In the genomic region with DNA sequence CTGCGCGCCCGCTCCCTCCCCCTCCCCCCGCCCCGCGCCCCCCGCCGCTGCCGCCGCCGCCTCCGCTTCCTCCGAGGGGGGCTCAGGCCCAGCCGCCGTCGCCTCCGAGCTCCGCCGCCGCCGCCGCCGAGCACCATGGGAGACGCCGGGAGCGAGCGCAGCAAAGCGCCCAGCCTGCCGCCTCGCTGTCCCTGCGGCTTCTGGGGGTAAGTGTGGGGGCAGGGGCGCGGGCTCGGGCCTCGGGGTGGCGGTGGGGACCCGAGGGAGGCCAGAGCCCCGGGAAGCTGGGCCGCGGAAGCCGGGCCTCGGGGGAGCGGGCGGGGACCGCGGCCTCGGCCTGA, we compare ENCODE assay signal across 8 mouse cellular contexts. TPM values are rescaled to one million over a fixed set of nuclear protein-coding genes. Genes with fewer than 3 reads are reported as not detected.
A peak's percentile ranks its signal among the peaks of the same experiment; 100 is the strongest.
DNase-seq lines count a peak whose midpoint lies in the region; ATAC-seq and TF ChIP-seq lines count a peak whose summit lies in the region.

No protein-coding gene starts in this region.

- H3K4me1 ChIP-seq in kidney, embryonic 14.5 days (ENCODE audit: control insufficient read depth, insufficient read depth, low read length) = peaks cover 29% of the 10 kb centered on the region
- peaks cover 4% of the 10 kb centered on the region; the same call in 1 of the 2 replicates for H3K4me1 ChIP-seq in bone marrow, adult 2 months (ENCODE audit: control insufficient read depth, insufficient read depth, low read length)
- peaks cover 49% of the 10 kb centered on the region for H3K4me1 ChIP-seq in hindbrain, embryonic 13.5 days (replicated peaks)
- peaks cover 35% of the 10 kb centered on the region for H3K4me1 ChIP-seq in midbrain, embryonic 14.5 days (ENCODE audit: control insufficient read depth, insufficient read depth, low read length)

- H3K9ac ChIP-seq in kidney, embryonic 14.5 days (ENCODE audit: low read depth, low read length) = peak overlapping the region; percentile 91
- H3K9ac ChIP-seq in hindbrain, embryonic 13.5 days = peak overlapping the region; percentile 98
- peak overlapping the region; percentile 99 for H3K9ac ChIP-seq in midbrain, embryonic 14.5 days (replicated peaks; ENCODE audit: low read length)

- no peak for DNase-seq in kidney, postnatal 14 days
- no peak for DNase-seq in midbrain, embryonic 14.5 days
- DNase-seq in left cerebral cortex, adult 8-10 months (ENCODE audit: low spot score in 2 of 2) = no peak
- DNase-seq in adrenal gland, postnatal 25 days = no peak
- DNase-seq in adrenal gland, postnatal 14 days = no peak

- no peak for TF ChIP-seq POLR2A in bone marrow, adult 2 months (IDR thresholded peaks at IDR 0.05; ENCODE audit: borderline replicate concordance, control insufficient read depth, low read depth, low read length)

- no peaks in the 10 kb centered on the region for H3K27me3 ChIP-seq in kidney, embryonic 14.5 days (ENCODE audit: control insufficient read depth, insufficient read depth, low read length)
- no peaks in the 10 kb centered on the region for H3K27me3 ChIP-seq in hindbrain, embryonic 13.5 days
- no peaks in the 10 kb centered on the region for H3K27me3 ChIP-seq in midbrain, embryonic 14.5 days (ENCODE audit: control insufficient read depth, insufficient read depth, low read length)

- no peaks in the 10 kb centered on the region for H3K9me3 ChIP-seq in kidney, embryonic 14.5 days (ENCODE audit: control insufficient read depth, low read length)
- H3K9me3 ChIP-seq in hindbrain, embryonic 13.5 days = no peaks in the 10 kb centered on the region
- no peaks in the 10 kb centered on the region for H3K9me3 ChIP-seq in midbrain, embryonic 14.5 days (ENCODE audit: control insufficient read depth, low read length)

- H3K36me3 ChIP-seq in kidney, embryonic 14.5 days (ENCODE audit: control insufficient read depth, insufficient read depth, low read length) = no peaks in the 10 kb centered on the region
- H3K36me3 ChIP-seq in hindbrain, embryonic 13.5 days = peaks cover 5% of the 10 kb centered on the region; the same call in 1 of the 2 replicates
- no peaks in the 10 kb centered on the region for H3K36me3 ChIP-seq in midbrain, embryonic 14.5 days (ENCODE audit: control insufficient read depth, insufficient read depth, low read length)

- no peak for TF ChIP-seq CTCF in bone marrow, adult 2 months (IDR thresholded peaks at IDR 0.05; ENCODE audit: control insufficient read depth, insufficient read depth, low read length)

- H3K4me2 ChIP-seq in kidney, embryonic 14.5 days (replicated peaks; ENCODE audit: low read depth, low read length) = peak overlapping the region; percentile 72
- peak overlapping the region; percentile 79 for H3K4me2 ChIP-seq in hindbrain, embryonic 13.5 days
- peak overlapping the region; percentile 68 for H3K4me2 ChIP-seq in midbrain, embryonic 14.5 days (ENCODE audit: low read length)

- peak overlapping the region; percentile 80 for H3K4me3 ChIP-seq in kidney, embryonic 14.5 days (ENCODE audit: low read length)
- peak overlapping the region; percentile 93 for H3K4me3 ChIP-seq in bone marrow, adult 2 months (replicated peaks; ENCODE audit: control insufficient read depth, low read depth, low read length)
- H3K4me3 ChIP-seq in hindbrain, embryonic 13.5 days = peak overlapping the region; percentile 92
- H3K4me3 ChIP-seq in midbrain, embryonic 14.5 days (replicated peaks; ENCODE audit: low read depth, low read length) = peak overlapping the region; percentile 89

- 2% methylated on average over 26 of the region's 47 CpGs for WGBS in kidney, embryonic 14.5 days
- WGBS in bone marrow, adult 2 months = under 1% methylated on average over 41 of the region's 47 CpGs
- WGBS in hindbrain, embryonic 13.5 days = 0% methylated on average over 11 of the region's 47 CpGs
- under 1% methylated on average over 36 of the region's 47 CpGs for WGBS in midbrain, embryonic 14.5 days

- peak; percentile 26 for ATAC-seq in kidney, embryonic 14.5 days (ENCODE audit: low FRiP score, low TSS enrichment)
- peak; percentile 41 for ATAC-seq in hindbrain, embryonic 13.5 days (ENCODE audit: low FRiP score)
- ATAC-seq in midbrain, embryonic 14.5 days (ENCODE audit: low FRiP score, low TSS enrichment) = peak; percentile 55; the same call in 1 of the 2 replicates

- peak overlapping the region; percentile 100 for H3K27ac ChIP-seq in kidney, embryonic 14.5 days (ENCODE audit: low read depth, low read length)
- peak overlapping the region; percentile 86; the same call in 1 of the 2 replicates for H3K27ac ChIP-seq in bone marrow, adult 2 months (ENCODE audit: control insufficient read depth, insufficient read depth, low read depth, low read length, poor library complexity)
- peak overlapping the region; percentile 99 for H3K27ac ChIP-seq in hindbrain, embryonic 13.5 days
- H3K27ac ChIP-seq in midbrain, embryonic 14.5 days (replicated peaks; ENCODE audit: low read depth, low read length) = peak overlapping the region; percentile 99

RNA-seq across cellular contexts. Expression of a gene that starts 0.5 kb away (rescaled TPM):
- polyA plus RNA-seq in kidney, embryonic 14.5 days (2014; fragmentation: Nextera tagmentation; extraction: Ambion mirVana) = 49.1 and 51.6 TPM in 2 replicates
- polyA plus RNA-seq in bone marrow, adult 2 months (2011; ENCODE audit: insufficient read depth, insufficient read length, low replicate concordance, missing spikeins) = 31.6 and 46.6 TPM in 2 replicates
- 71.5 and 78.9 TPM in 2 replicates for polyA plus RNA-seq in hindbrain, embryonic 13.5 days (2015; fragmentation: Nextera tagmentation; extraction: Ambion mirVana)
- polyA plus RNA-seq in midbrain, embryonic 14.5 days (2014; fragmentation: Nextera tagmentation; extraction: Ambion mirVana) = 49.9 and 66.9 TPM in 2 replicates
- total RNA-seq in left cerebral cortex, adult 8-10 months (2022) = 100 to 1,000 TPM in 2 of 4 experiments, 10 to 100 TPM in 2; 96.1 to 103 (median 100) TPM
- total RNA-seq in adrenal gland, postnatal 25 days (2021) = 138 and 144 TPM in 2 replicates
- 126 and 133 TPM in 2 replicates for total RNA-seq in adrenal gland, postnatal 14 days (2021)

RNA-seq across cellular contexts. Expression of a gene that starts 35.2 kb away (rescaled TPM):
- polyA plus RNA-seq in kidney, embryonic 14.5 days (2014; fragmentation: Nextera tagmentation; extraction: Ambion mirVana) = 1.0 and 1.6 TPM in 2 replicates
- polyA plus RNA-seq in bone marrow, adult 2 months (2011; ENCODE audit: insufficient read depth, insufficient read length, low replicate concordance, missing spikeins) = 3.2 and 4.5 TPM in 2 replicates
- polyA plus RNA-seq in hindbrain, embryonic 13.5 days (2015; fragmentation: Nextera tagmentation; extraction: Ambion mirVana) = 13.4 and 13.6 TPM in 2 replicates
- 20.0 and 20.5 TPM in 2 replicates for polyA plus RNA-seq in midbrain, embryonic 14.5 days (2014; fragmentation: Nextera tagmentation; extraction: Ambion mirVana)
- 10 to 100 TPM; 17.9 to 32.2 (median 20.4) TPM for total RNA-seq in left cerebral cortex, adult 8-10 months (2022)
- 1.4 and 1.9 TPM in 2 replicates for total RNA-seq in adrenal gland, postnatal 25 days (2021)
- total RNA-seq in adrenal gland, postnatal 14 days (2021) = 1.3 and 1.8 TPM in 2 replicates
